Mouse (Mus musculus) MEL (cell line): Measurements from ENCODE around the gene En2. TPM values are rescaled to one million over a fixed set of nuclear protein-coding genes. Genes with fewer than 3 reads are reported as not detected.

Experiments used
- DNase-seq: peaks from one replicate; pipeline ENCODE4 v3.0.0; 2011; ENCODE audit warnings: low read depth, low spot score
- H3K27ac ChIP-seq: 2 replicates; pipeline ENCODE4 v1.5.1; 2012; ENCODE audit warnings: low read depth, mild to moderate bottlenecking, control low read depth, low read length, moderate library complexity; ENCODE audit not compliant: control insufficient read depth
- H3K27me3 ChIP-seq, 2 experiments: fragments of 150-350 bp in 1 of 2; sonication (generic) in 1 of 2; 2 replicates each; pipeline ENCODE4 v1.6.1; 2012; ENCODE audit warnings: low read length in 2 of 2, mild to moderate bottlenecking in 2 of 2, improper control_type of control experiment in 1 of 2, moderate library complexity in 1 of 2; ENCODE audit not compliant: insufficient read depth in 2 of 2, control insufficient read depth in 1 of 2
- H3K36me3 ChIP-seq, 2 experiments: 2 replicates each; pipeline ENCODE4 v1.6.1; 2012 to 2014; ENCODE audit warnings: low read length in 2 of 2, improper control_type of control experiment in 1 of 2, inconsistent platforms in 1 of 2, mild to moderate bottlenecking in 1 of 2; ENCODE audit not compliant: insufficient read depth in 2 of 2, control insufficient read depth in 1 of 2
- H3K4me1 ChIP-seq, 2 experiments: fragments of 150-350 bp in 1 of 2; sonication (generic) in 1 of 2; 2 replicates each; pipeline ENCODE4 v1.6.1; 2012; ENCODE audit warnings: low read length in 2 of 2, improper control_type of control experiment in 1 of 2, mild to moderate bottlenecking in 1 of 2; ENCODE audit not compliant: insufficient read depth in 2 of 2, control insufficient read depth in 1 of 2
- H3K4me3 ChIP-seq, 2 experiments: fragments of 150-350 bp in 1 of 2; sonication (generic) in 1 of 2; 2 replicates each; pipeline ENCODE4 v1.5.1; 2012; ENCODE audit warnings: low read depth in 2 of 2, low read length in 2 of 2, mild to moderate bottlenecking in 2 of 2, moderate library complexity in 2 of 2, control low read depth in 1 of 2, improper control_type of control experiment in 1 of 2; ENCODE audit not compliant: control insufficient read depth in 1 of 2, insufficient read depth in 1 of 2
- H3K79me2 ChIP-seq: 2 replicates; pipeline ENCODE4 v1.6.1; 2012; ENCODE audit warnings: mild to moderate bottlenecking, low read length, moderate library complexity; ENCODE audit not compliant: control insufficient read depth, poor library complexity, insufficient read depth
- H3K9ac ChIP-seq: 2 replicates; pipeline ENCODE4 v1.6.1; 2012; ENCODE audit warnings: low read depth, mild to moderate bottlenecking, control low read depth, low read length, moderate library complexity; ENCODE audit not compliant: control insufficient read depth, poor library complexity, severe bottlenecking
- H3K9me3 ChIP-seq: fragments of 150-350 bp; sonication (generic); replicated peaks from 2 replicates; pipeline ENCODE4 v1.6.1; 2012; ENCODE audit warnings: mild to moderate bottlenecking, low read length, improper control_type of control experiment, moderate library complexity; ENCODE audit not compliant: insufficient read depth
- CHD2 ChIP-seq: IDR thresholded peaks from 2 replicates; pipeline ENCODE4 v1.6.1; 2011; ENCODE audit warnings: low read length, improper control_type of control experiment
- CTCF ChIP-seq, 3 experiments: IDR thresholded peaks in 2 of 3; conservative IDR thresholded peaks in 1 of 3; 2 replicates each; pipeline ENCODE4 v1.5.1; 2011 to 2012; ENCODE audit warnings: low read length in 3 of 3, low read depth in 2 of 3, mild to moderate bottlenecking in 2 of 3, improper control_type of control experiment in 1 of 3, inconsistent platforms in 1 of 3, mixed read lengths in 1 of 3, moderate library complexity in 1 of 3; ENCODE audit not compliant: control insufficient read depth in 1 of 3, insufficient read depth in 1 of 3, poor library complexity in 1 of 3, severe bottlenecking in 1 of 3
- E2F4 ChIP-seq: IDR thresholded peaks from 2 replicates; pipeline ENCODE4 v1.6.1; 2011; ENCODE audit warnings: low read depth, low read length, improper control_type of control experiment, borderline replicate concordance
- ELF1 ChIP-seq: IDR thresholded peaks from 2 replicates; pipeline ENCODE4 v1.6.1; 2014; ENCODE audit warnings: low read depth, mild to moderate bottlenecking, inconsistent platforms, low read length, improper control_type of control experiment, moderate library complexity
- EP300 ChIP-seq, 2 experiments: IDR thresholded peaks; 2 replicates each; pipeline ENCODE4 v1.6.1; 2011; ENCODE audit warnings: improper control_type of control experiment in 2 of 2, low read length in 2 of 2, low read depth in 1 of 2, mild to moderate bottlenecking in 1 of 2
- GABPA ChIP-seq: IDR thresholded peaks from 2 replicates; pipeline ENCODE4 v1.6.1; 2012; ENCODE audit warnings: low read depth, mild to moderate bottlenecking, inconsistent platforms, low read length, improper control_type of control experiment, moderate library complexity
- HCFC1 ChIP-seq: IDR thresholded peaks from 2 replicates; pipeline ENCODE4 v1.6.1; 2012; ENCODE audit warnings: low read depth, mild to moderate bottlenecking, inconsistent platforms, low read length, improper control_type of control experiment, moderate library complexity
- MAFK ChIP-seq: IDR thresholded peaks from 2 replicates; pipeline ENCODE4 v1.6.1; 2011; ENCODE audit warnings: low read depth, mild to moderate bottlenecking, low read length, improper control_type of control experiment, borderline replicate concordance
- MAX ChIP-seq: IDR thresholded peaks from 2 replicates; pipeline ENCODE4 v1.6.1; 2011; ENCODE audit warnings: low read length, improper control_type of control experiment
- MXI1 ChIP-seq: IDR thresholded peaks from 2 replicates; pipeline ENCODE4 v1.6.1; 2011; ENCODE audit warnings: mild to moderate bottlenecking, low read depth, low read length, improper control_type of control experiment
- MYB ChIP-seq: IDR thresholded peaks from 2 replicates; pipeline ENCODE4 v1.6.1; 2011; ENCODE audit warnings: mild to moderate bottlenecking, low read depth, low read length, improper control_type of control experiment
- MYC ChIP-seq: IDR thresholded peaks from 2 replicates; pipeline ENCODE4 v1.6.1; 2011; ENCODE audit warnings: low read depth, mild to moderate bottlenecking, low read length, improper control_type of control experiment, moderate library complexity
- POLR2A ChIP-seq, 2 experiments: IDR thresholded peaks; 2 replicates each; pipeline ENCODE4 v1.6.1; 2011 to 2012; ENCODE audit warnings: low read length in 2 of 2, mild to moderate bottlenecking in 2 of 2, control low read depth in 1 of 2, improper control_type of control experiment in 1 of 2, low read depth in 1 of 2, moderate library complexity in 1 of 2; ENCODE audit not compliant: control insufficient read depth in 1 of 2, insufficient read depth in 1 of 2, poor library complexity in 1 of 2
- POLR2AphosphoS2 ChIP-seq: IDR thresholded peaks from 2 replicates; pipeline ENCODE4 v1.6.1; 2011; ENCODE audit warnings: low read length, improper control_type of control experiment
- POLR2AphosphoS5 ChIP-seq: IDR thresholded peaks from 2 replicates; pipeline ENCODE4 v1.6.1; 2012; ENCODE audit warnings: low read depth, borderline replicate concordance, mild to moderate bottlenecking, inconsistent platforms, low read length, moderate library complexity, mixed read lengths
- RAD21 ChIP-seq: IDR thresholded peaks from 2 replicates; pipeline ENCODE4 v1.6.1; 2011; ENCODE audit warnings: mild to moderate bottlenecking, low read depth, low read length, improper control_type of control experiment
- SIN3A ChIP-seq: IDR thresholded peaks from 2 replicates; pipeline ENCODE4 v1.6.1; 2012; ENCODE audit warnings: low read length, improper control_type of control experiment, inconsistent platforms
- SMC3 ChIP-seq: IDR thresholded peaks from 2 replicates; pipeline ENCODE4 v1.6.1; 2011; ENCODE audit warnings: low read depth, low read length, improper control_type of control experiment
- USF1 ChIP-seq: IDR thresholded peaks from 2 replicates; pipeline ENCODE4 v1.6.1; 2014; ENCODE audit warnings: low read depth, mild to moderate bottlenecking, inconsistent platforms, low read length, improper control_type of control experiment, moderate library complexity
- ZC3H11A ChIP-seq: IDR thresholded peaks from 2 replicates; pipeline ENCODE4 v1.6.1; 2012; ENCODE audit warnings: low read depth, mild to moderate bottlenecking, inconsistent platforms, low read length, improper control_type of control experiment
- polyA plus RNA-seq, 2 experiments: library from polyadenylated mRNA; stranded (reverse) in 1 of 2; unstranded in 1 of 2; fragments of >175 nt in 1 of 2; fragments of >200 nt in 1 of 2; gene quantifications; 2 replicates each; pipeline versions ENCODE4 v1.2.1 to v1.2.4; 2012; ENCODE audit warnings: low replicate concordance in 2 of 2, low read depth in 1 of 2; ENCODE audit not compliant: insufficient read length in 2 of 2, insufficient read depth in 1 of 2, missing spikeins in 1 of 2
- total RNA-seq: library from RNA; depleted of rRNA; stranded (reverse); fragments of 300-350 nt; gene quantifications from 2 replicates; pipeline ENCODE4 v1.2.3, GENCODE M21; 2012

En2 gene
- total and polyA plus RNA-seq, 3 experiments: not detected

- Histone ChIP-seq H3K9me3 (no peaks in the 10 kb centered on the region), H3K9ac (no peak overlapping the region), H3K27me3 (no peaks in the 10 kb centered on the region), H3K27ac (no peak overlapping the region), H3K36me3 (no peaks in the 10 kb centered on the region), H3K4me3 (no peak overlapping the region), H3K4me1 (no peaks in the 10 kb centered on the region), H3K79me2 (no peaks in the 10 kb centered on the region)
- DNase-seq: no peak
- no peak for TF ChIP-seq ELF1
- TF ChIP-seq ZC3H11A: no peak
- no peak for TF ChIP-seq GABPA
- TF ChIP-seq EP300 (IDR thresholded peaks at IDR 0.05; ENCODE audit: low read depth in 1 of 2, low read length in 2 of 2): no peak
- no peak for TF ChIP-seq RAD21
- no peak for TF ChIP-seq POLR2A (IDR thresholded peaks at IDR 0.05; ENCODE audit: control insufficient read depth in 1 of 2, insufficient read depth in 1 of 2, low read depth in 1 of 2, low read length in 2 of 2, poor library complexity in 1 of 2)
- no peak for TF ChIP-seq E2F4
- TF ChIP-seq CHD2: no peak
- no peak for TF ChIP-seq SIN3A
- TF ChIP-seq POLR2AphosphoS5: no peak
- TF ChIP-seq MYC: no peak
- TF ChIP-seq, all 39 proteins: peak for 0
Observed at GRCm38 (mm10) chr5:28208726-28209520, 43.4 kb downstream of the En2 start.

DNA sequence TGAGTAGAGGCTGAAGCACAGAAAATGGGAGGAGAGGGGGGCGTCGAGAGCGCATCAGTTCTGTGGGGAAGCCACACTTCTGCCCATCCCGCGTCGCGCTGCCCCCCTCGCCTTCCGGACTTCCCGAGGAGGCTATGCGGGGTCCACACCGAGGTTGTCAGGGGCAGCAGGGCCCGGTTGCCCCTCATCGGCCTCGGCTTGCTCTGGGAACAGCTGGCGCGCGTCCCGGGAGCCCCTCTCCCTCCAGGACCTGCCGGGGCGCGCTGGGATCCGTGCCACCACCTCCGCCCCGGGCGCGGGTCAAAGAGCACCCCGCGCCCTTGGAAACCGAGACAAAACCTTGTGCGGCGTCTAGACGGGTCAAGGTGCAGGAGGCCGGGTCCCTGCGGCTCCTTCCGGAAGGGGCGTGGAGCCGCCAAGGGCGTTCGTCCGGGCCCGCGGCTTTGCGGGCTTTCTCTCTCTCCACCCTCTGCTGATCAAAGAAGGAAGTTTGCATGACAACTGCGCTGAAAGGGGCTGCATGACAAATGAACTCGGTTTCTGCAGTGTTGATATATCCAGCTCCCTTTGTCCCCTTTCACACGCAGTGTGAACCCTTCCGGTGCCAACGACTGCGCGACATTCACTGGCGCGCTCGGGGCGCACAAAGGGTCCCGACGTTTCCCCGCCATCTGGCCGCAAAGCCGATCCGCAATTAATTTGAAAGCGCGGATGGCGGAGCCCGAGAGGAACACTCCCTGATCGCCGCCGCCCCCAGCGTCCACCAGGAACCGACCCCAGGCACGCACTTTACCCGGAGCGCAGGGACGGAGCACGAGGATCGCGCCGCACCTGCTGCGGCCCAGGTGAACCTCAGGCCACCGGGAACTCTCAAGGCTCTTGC lies 44.3 kb downstream of the En2 start:
- Histone ChIP-seq H3K4me3 (no peak overlapping the region), H3K27me3 (no peaks in the 10 kb centered on the region), H3K9me3 (no peaks in the 10 kb centered on the region), H3K9ac (no peak overlapping the region), H3K36me3 (no peaks in the 10 kb centered on the region), H3K4me1 (no peaks in the 10 kb centered on the region), H3K79me2 (no peaks in the 10 kb centered on the region), H3K27ac (no peak overlapping the region)
- DNase-seq: no peak
- no peak for TF ChIP-seq MYB
- no peak for TF ChIP-seq POLR2AphosphoS2
- no peak for TF ChIP-seq USF1
- TF ChIP-seq SMC3: no peak
- TF ChIP-seq CTCF (IDR thresholded peaks at IDR 0.05 in 2 of 3, conservative IDR thresholded peaks at IDR 0.05 in 1 of 3; ENCODE audit: control insufficient read depth in 1 of 3, insufficient read depth in 1 of 3, low read depth in 2 of 3, low read length in 3 of 3, poor library complexity in 1 of 3, severe bottlenecking in 1 of 3): no peak
- TF ChIP-seq ZC3H11A: no peak
- no peak for TF ChIP-seq MXI1
- no peak for TF ChIP-seq MAX
- TF ChIP-seq MAFK: no peak
- TF ChIP-seq POLR2AphosphoS5: no peak
- no peak for TF ChIP-seq SIN3A
- TF ChIP-seq HCFC1: no peak
